Mouse (Mus musculus) embryonic facial prominence, embryonic 10.5 days (tissue): ENCODE data around the gene Nkx2-9. TPM values are rescaled to one million over a fixed set of nuclear protein-coding genes. Genes with fewer than 3 reads are reported as not detected.

ENCODE experiments used
- DNase-seq: peaks from one replicate; pipeline ENCODE4 v3.0.0-alpha.2; 2017; ENCODE audit warnings: low spot score
- H3K27ac ChIP-seq: fragments of 300-500 bp; sonication (generic); replicated peaks from 2 replicates; pipeline ENCODE4 v1.5.1; 2016; ENCODE audit warnings: mild to moderate bottlenecking
- H3K27me3 ChIP-seq: fragments of 300-500 bp; sonication (generic); replicated peaks from 2 replicates; pipeline ENCODE4 v1.6.1; 2016; ENCODE audit warnings: low read depth, mild to moderate bottlenecking; ENCODE audit not compliant: poor library complexity, severe bottlenecking
- H3K36me3 ChIP-seq: fragments of 300-500 bp; sonication (generic); replicated peaks from 2 replicates; pipeline ENCODE4 v1.6.1; 2016; ENCODE audit warnings: mild to moderate bottlenecking, moderate library complexity
- H3K4me1 ChIP-seq: fragments of 300-500 bp; sonication (generic); 2 replicates; pipeline ENCODE4 v1.6.1; 2016
- H3K4me3 ChIP-seq: fragments of 300-500 bp; sonication (generic); 2 replicates; pipeline ENCODE4 v1.5.1; 2016; ENCODE audit warnings: mild to moderate bottlenecking, moderate library complexity
- H3K9me3 ChIP-seq: fragments of 300-500 bp; sonication (generic); 2 replicates; pipeline ENCODE4 v1.6.1; 2016; ENCODE audit warnings: mild to moderate bottlenecking
- WGBS: fragments of 180-500 bp; shearing (Covaris S2); methylation state at CpG from one replicate; pipeline ENCODE4 v1.1.7; 2016; 5-methylcytosine and 5-hydroxymethylcytosine counted together
- polyA plus RNA-seq: library from polyadenylated mRNA; unstranded; fragments of >200 nt; fragmentation: Nextera tagmentation; extraction: Ambion mirVana; gene quantifications from 2 replicates; pipeline ENCODE4 v1.2.1, GENCODE M21; 2016

The Nkx2-9 gene
- polyA plus RNA-seq = 1.6 and 5.3 TPM in 2 replicates

GRCm38 (mm10) chr12:56612761-56613437 lies at the start of gene Nkx2-9:
Gene Nkx2-9 (minus strand): TSS chr12:56613284.
- Histone ChIP-seq H3K4me3 (peak within 1 kb of the TSS; percentile 54), H3K36me3 (no peaks in the 10 kb centered on the region), H3K27me3 (peaks cover 99% of the 10 kb centered on the region), H3K9me3 (no peaks in the 10 kb centered on the region), H3K4me1 (peaks cover 31% of the 10 kb centered on the region), H3K27ac (peak within 1 kb of the TSS; percentile 48)
- under 1% methylated on average over 40 of the region's 40 CpGs for WGBS
- peak; percentile 59 for DNase-seq

GRCm38 (mm10) chr12:56637181-56637566 lies 24.1 kb upstream of the Nkx2-9 start:
- H3K4me3 ChIP-seq = peak overlapping the region; percentile 43
- H3K27ac ChIP-seq = no peak overlapping the region
- no peaks in the 10 kb centered on the region for H3K36me3 ChIP-seq
- 5% methylated on average over 5 of the region's 5 CpGs for WGBS
- H3K27me3 ChIP-seq = peaks cover 15% of the 10 kb centered on the region; the same call in 1 of the 2 replicates
- peak; percentile 59 for DNase-seq
- H3K4me1 ChIP-seq = no peaks in the 10 kb centered on the region; the same call in 1 of the 2 replicates
- H3K9me3 ChIP-seq = no peaks in the 10 kb centered on the region

GRCm38 (mm10) chr12:56636534-56637180 lies 23.6 kb upstream of the Nkx2-9 start:
- no peaks in the 10 kb centered on the region; the same call in 1 of the 2 replicates for H3K4me1 ChIP-seq
- WGBS = 20% methylated on average over 14 of the region's 14 CpGs
- H3K36me3 ChIP-seq = no peaks in the 10 kb centered on the region
- no peaks in the 10 kb centered on the region for H3K9me3 ChIP-seq
- DNase-seq = peak; percentile 66
- H3K27me3 ChIP-seq = peaks cover 15% of the 10 kb centered on the region; the same call in 1 of the 2 replicates
- H3K4me3 ChIP-seq = peak overlapping the region; percentile 43
- no peak overlapping the region for H3K27ac ChIP-seq

- Histone ChIP-seq H3K27ac (no peak overlapping the region), H3K4me3 (no peak overlapping the region), H3K9me3 (no peaks in the 10 kb centered on the region), H3K4me1 (peaks cover 31% of the 10 kb centered on the region), H3K27me3 (peaks cover 99% of the 10 kb centered on the region), H3K36me3 (no peaks in the 10 kb centered on the region)
- WGBS = 3% methylated on average over 1 of the region's 1 CpGs
- DNase-seq = no peak
These were observed 3.0 kb upstream of the Nkx2-9 start for GRCm38 (mm10) chr12:56616088-56616487.

GRCm38 (mm10) chr12:56615391-56615790 lies 2.3 kb upstream of the Nkx2-9 start:
- Histone ChIP-seq H3K4me3 (no peak overlapping the region), H3K36me3 (no peaks in the 10 kb centered on the region), H3K27me3 (peaks cover 99% of the 10 kb centered on the region), H3K4me1 (peaks cover 31% of the 10 kb centered on the region), H3K9me3 (no peaks in the 10 kb centered on the region), H3K27ac (no peak overlapping the region)
- DNase-seq = no peak
- 5% methylated on average over 6 of the region's 6 CpGs for WGBS

- WGBS = 2% methylated on average over 21 of the region's 21 CpGs
- H3K36me3 ChIP-seq = no peaks in the 10 kb centered on the region
- DNase-seq = peak; percentile 58
- no peaks in the 10 kb centered on the region for H3K9me3 ChIP-seq
- H3K4me1 ChIP-seq = peaks cover 31% of the 10 kb centered on the region
- H3K27ac ChIP-seq = no peak overlapping the region; the same call in 1 of the 2 replicates
- H3K27me3 ChIP-seq = peaks cover 99% of the 10 kb centered on the region
- no peak overlapping the region for H3K4me3 ChIP-seq
These were observed 1.4 kb upstream of the Nkx2-9 start for GRCm38 (mm10) chr12:56614513-56614912.

GRCm38 (mm10) chr12:56613916-56614510 lies 929 bp upstream of the Nkx2-9 start:
- no peak overlapping the region; the same call in 1 of the 2 replicates for H3K27ac ChIP-seq
- no peak overlapping the region for H3K4me3 ChIP-seq
- H3K27me3 ChIP-seq = peaks cover 99% of the 10 kb centered on the region
- 4% methylated on average over 14 of the region's 14 CpGs for WGBS
- peaks cover 31% of the 10 kb centered on the region for H3K4me1 ChIP-seq
- DNase-seq = peak; percentile 50
- no peaks in the 10 kb centered on the region for H3K36me3 ChIP-seq
- no peaks in the 10 kb centered on the region for H3K9me3 ChIP-seq

GRCm38 (mm10) chr12:56613438-56613830 lies 350 bp upstream of the Nkx2-9 start:
- H3K36me3 ChIP-seq = no peaks in the 10 kb centered on the region
- 1% methylated on average over 6 of the region's 6 CpGs for WGBS
- H3K27ac ChIP-seq = no peak overlapping the region; the same call in 1 of the 2 replicates
- no peaks in the 10 kb centered on the region for H3K9me3 ChIP-seq
- no peak for DNase-seq
- H3K4me1 ChIP-seq = peaks cover 31% of the 10 kb centered on the region
- H3K4me3 ChIP-seq = peak overlapping the region; percentile 54
- H3K27me3 ChIP-seq = peaks cover 99% of the 10 kb centered on the region

GRCm38 (mm10) chr12:56612349-56612735 lies 742 bp downstream of the Nkx2-9 start:
- H3K36me3 ChIP-seq = no peaks in the 10 kb centered on the region
- no peak for DNase-seq
- peaks cover 31% of the 10 kb centered on the region for H3K4me1 ChIP-seq
- no peak overlapping the region for H3K27ac ChIP-seq
- H3K9me3 ChIP-seq = no peaks in the 10 kb centered on the region
- WGBS = under 1% methylated on average over 10 of the region's 10 CpGs
- peaks cover 99% of the 10 kb centered on the region for H3K27me3 ChIP-seq
- H3K4me3 ChIP-seq = peak overlapping the region; percentile 54

- DNase-seq = peak; percentile 75
- Histone ChIP-seq H3K27ac (no peak overlapping the region), H3K4me1 (peaks cover 31% of the 10 kb centered on the region), H3K9me3 (no peaks in the 10 kb centered on the region), H3K27me3 (peaks cover 100% of the 10 kb centered on the region), H3K36me3 (no peaks in the 10 kb centered on the region), H3K4me3 (peak overlapping the region; percentile 54)
- WGBS = under 1% methylated on average over 57 of the region's 57 CpGs
These were observed 1.4 kb downstream of the Nkx2-9 start for GRCm38 (mm10) chr12:56611504-56612348.

- H3K36me3 ChIP-seq = no peaks in the 10 kb centered on the region
- H3K4me1 ChIP-seq = peaks cover 31% of the 10 kb centered on the region
- peak; percentile 34 for DNase-seq
- WGBS = 2% methylated on average over 6 of the region's 6 CpGs
- no peak overlapping the region for H3K27ac ChIP-seq
- H3K27me3 ChIP-seq = peaks cover 100% of the 10 kb centered on the region
- no peak overlapping the region for H3K4me3 ChIP-seq
- no peaks in the 10 kb centered on the region for H3K9me3 ChIP-seq
These were observed 2.2 kb downstream of the Nkx2-9 start for GRCm38 (mm10) chr12:56610851-56611250.

GRCm38 (mm10) chr12:56591722-56592121 lies 21.4 kb downstream of the Nkx2-9 start:
- 12% methylated on average over 4 of the region's 4 CpGs for WGBS
- Histone ChIP-seq H3K36me3 (no peaks in the 10 kb centered on the region), H3K4me3 (no peak overlapping the region), H3K27ac (no peak overlapping the region), H3K27me3 (peaks cover 20% of the 10 kb centered on the region), H3K9me3 (no peaks in the 10 kb centered on the region), H3K4me1 (no peaks in the 10 kb centered on the region)
- no peak for DNase-seq
